Mouse (Mus musculus) lung, postnatal 25 days (tissue): ENCODE results near the gene Slc38a2.
A peak's percentile ranks its signal among the peaks of the same experiment; 100 is the strongest.

Source experiments
- DNase-seq: peaks from one replicate; pipeline ENCODE4 v3.0.0; 2022; ENCODE audit warnings: low spot score

Gene Slc38a2

GRCm38 (mm10) chr15:96660590-96661141 lies 38.9 kb downstream of the Slc38a2 start:
- DNase-seq, result no peak

- DNase-seq, result no peak
Measured at GRCm38 (mm10) chr15:96658275-96658602, 41.3 kb downstream of the Slc38a2 start.

- no peak for DNase-seq
Measured at GRCm38 (mm10) chr15:96657576-96658274, 41.8 kb downstream of the Slc38a2 start.

DNA sequence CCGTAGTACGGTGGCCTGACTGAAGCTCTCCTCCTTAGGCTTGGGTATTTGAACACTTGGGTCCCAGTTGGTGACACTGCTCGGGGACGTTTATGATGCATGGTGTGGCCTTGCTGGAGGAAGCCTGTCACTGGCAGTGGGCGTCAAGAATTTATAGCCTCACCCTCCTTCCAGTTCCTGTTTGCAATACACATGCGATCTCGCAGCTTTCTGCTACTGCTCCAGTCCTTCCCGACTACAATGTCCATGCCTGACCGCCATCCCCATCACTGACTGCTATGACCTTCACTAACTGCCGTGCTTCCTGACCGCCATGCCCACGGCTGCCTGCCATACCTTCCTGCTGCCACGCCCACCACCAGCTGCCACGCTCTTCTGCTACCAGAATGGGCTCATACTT lies 44.0 kb downstream of the Slc38a2 start:
- peak; percentile 16 for DNase-seq

DNA sequence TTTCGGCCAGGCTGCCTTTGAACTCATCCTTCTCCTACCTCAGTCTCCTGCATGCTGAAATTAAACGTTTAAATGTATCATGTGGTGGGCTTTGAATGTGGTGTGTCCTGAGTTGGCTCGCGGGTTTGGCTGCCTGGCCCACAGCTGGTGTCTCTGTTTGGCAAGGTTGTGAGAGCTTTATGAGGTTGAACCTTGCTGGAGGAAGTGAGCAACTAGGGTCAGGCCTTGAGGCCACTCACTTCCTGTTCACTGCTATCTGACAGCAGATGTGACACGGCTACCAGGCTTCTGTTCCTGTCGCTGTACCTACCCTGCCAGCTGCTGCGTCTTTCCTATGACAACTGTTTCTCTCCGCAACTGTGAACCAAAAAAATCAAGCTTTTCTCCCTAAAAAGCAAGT lies 44.8 kb downstream of the Slc38a2 start:
- DNase-seq, result peak; percentile 73

DNA sequence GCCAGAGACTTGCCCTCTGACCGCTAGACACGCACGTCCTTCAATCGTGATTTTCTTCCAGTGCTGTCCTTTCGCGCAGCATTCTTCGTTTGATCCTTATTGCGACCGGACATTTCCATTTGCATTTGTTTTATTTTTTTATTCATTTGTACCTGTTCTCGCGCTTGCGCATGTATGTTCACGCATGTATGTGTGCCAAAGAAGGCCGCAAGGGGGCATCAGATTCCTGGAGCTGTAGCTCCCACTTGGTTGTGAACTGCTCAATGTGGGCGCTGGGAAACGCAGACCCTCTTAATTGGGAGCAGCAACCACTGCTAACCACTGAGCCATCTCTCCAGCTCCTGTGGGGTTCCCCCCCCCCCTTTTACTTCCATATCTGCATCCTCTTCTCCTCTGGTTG lies 46.5 kb downstream of the Slc38a2 start:
- no peak for DNase-seq

DNA sequence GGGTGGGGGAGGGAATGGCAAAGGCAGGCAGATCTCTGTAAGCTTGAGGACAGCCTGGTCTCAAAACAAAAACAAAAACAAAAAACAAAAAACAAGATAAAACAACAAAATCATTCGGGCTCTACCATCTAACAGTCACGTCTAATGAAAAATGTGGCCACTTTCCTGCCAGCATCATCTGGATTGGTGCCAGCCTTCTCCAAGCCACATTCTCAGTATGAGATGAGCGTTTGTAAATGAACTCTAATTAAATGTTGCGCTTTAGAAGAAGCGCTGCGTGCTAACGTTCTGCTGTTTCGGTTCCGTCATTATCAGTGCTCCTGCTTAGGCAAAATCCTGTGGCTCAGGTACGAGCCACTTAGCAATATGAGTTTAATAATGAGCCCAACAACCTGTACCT lies 47.0 kb downstream of the Slc38a2 start:
- DNase-seq, result no peak

- DNase-seq, result no peak
Measured at GRCm38 (mm10) chr15:96647376-96647775, 52.2 kb downstream of the Slc38a2 start.

GRCm38 (mm10) chr15:96642436-96643405 lies 56.8 kb downstream of the Slc38a2 start, which contains the start of gene Slc38a1:
Gene Slc38a1, minus strand, starts transcription at chr15:96642913.
- peak; percentile 24 for DNase-seq

GRCm38 (mm10) chr15:96641821-96642435 lies 57.6 kb downstream of the Slc38a2 start:
- DNase-seq, result no peak

DNA sequence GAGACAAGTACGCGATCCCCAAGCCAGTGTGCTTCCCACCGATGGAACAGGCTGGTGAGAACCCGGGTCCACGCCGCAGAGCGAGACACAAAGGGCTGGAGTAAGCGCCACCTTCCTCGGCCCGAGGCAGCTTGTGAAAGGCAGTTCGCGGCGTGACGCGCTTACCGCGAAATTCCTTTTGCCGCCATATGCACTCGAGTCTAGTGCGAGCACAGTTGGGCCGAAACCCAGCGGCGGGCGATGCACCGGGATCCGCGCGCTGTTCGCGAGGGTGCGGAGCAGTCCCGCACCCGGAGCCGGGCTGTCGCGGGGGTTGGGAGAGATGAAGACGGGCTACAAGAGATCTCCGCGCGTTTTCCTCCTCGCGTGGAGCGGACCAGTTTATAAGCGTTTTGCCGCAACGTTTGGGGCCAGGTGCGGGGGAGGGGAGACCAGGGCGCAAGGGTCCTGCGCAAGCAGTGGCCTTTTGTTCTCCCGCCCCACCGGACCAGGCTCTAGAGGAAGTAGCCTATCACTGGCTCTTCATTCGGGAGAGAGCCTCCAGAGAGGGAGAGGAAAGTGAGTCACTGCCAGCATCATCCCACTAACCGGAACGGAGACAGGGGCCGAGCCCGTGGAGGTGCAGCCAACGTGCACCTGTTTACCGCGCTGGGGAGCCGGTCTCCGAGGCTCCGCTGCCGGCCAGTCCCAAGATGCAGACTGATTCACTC lies 58.3 kb downstream of the Slc38a2 start:
- DNase-seq, result peak; percentile 46

GRCm38 (mm10) chr15:96640291-96640985 lies 59.1 kb downstream of the Slc38a2 start:
- peak; percentile 28 for DNase-seq

DNA sequence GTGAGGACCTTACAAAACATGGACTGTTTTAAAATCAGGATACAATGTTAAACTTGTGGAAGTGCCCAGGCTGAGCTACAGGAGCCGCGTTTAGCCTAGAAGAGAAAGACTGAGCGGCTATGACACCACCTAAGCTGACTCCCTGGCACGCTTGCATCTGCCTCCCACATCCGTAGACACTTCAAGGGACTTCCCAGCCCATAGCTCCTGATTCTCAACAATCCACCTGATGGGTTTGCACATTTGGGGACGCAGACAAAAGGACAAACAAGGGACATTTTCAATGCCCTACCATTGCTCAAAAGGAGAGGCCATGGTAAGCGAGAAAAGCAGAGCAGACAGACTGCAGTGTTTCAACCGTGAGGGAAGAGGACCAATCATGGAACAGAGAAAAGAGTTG lies 59.9 kb downstream of the Slc38a2 start:
- no peak for DNase-seq

DNA sequence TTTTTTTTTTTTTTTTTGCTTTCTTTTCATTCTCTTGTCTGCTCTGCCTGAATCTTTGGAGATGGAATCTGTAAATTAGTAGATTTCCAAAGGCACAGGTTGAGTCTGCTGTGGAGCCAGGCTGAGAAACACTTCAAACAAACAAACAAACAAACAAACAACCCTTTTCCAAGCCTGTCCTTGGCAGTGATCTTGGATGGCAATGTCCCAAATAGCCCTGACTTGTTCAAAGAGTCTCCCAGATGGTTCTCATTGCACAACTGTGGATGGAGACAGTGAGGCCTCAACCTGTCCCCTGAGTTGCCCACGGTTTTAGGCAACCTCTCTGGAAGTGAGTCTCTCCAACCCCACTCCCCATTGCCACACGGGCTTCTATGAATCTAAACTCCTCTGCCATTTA lies 60.9 kb downstream of the Slc38a2 start:
- DNase-seq, result no peak

DNA sequence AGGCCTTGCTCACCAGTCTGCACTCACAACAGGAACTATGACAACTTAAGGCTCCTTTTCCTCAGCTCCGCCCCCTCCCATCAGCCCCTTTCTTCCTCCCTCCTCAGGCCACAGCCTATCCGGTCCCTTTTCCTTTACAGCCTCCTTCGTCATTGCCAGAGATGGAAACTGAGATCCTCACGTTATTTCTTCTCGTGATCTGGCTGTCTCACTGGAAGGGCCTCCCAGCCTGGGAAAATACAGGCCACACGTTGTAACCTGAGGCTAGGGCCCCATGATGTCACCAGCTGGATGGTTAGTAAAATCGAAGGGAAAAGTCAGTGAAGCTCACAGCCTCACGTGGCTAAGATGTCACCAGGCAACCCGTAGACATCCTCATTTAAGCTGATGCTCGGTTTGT lies 61.4 kb downstream of the Slc38a2 start:
- peak; percentile 55 for DNase-seq
